ENCODE assay signal across 29 mouse cellular contexts in genomic region chr8:87620225-87620624, GRCm38 (mm10). TPM values are rescaled to one million over a fixed set of nuclear protein-coding genes. Genes with fewer than 3 reads are reported as not detected.
DNase-seq lines count a peak whose midpoint lies in the region; ATAC-seq and TF ChIP-seq lines count a peak whose summit lies in the region.
"Had no signal": no experiment of that assay in that cellular context is flagged by ENCODE, and none has a peak within 500 bp of the region (broad histone marks: within the 10 kb centered on the region; RNA-seq: fewer than 3 reads in every experiment).

No protein-coding gene starts in this region.

- TF ChIP-seq CTCF in hindbrain, postnatal 0 days (IDR thresholded peaks at IDR 0.05; ENCODE audit: low read depth): no peak

- intact Hi-C loops in left cerebral cortex, postnatal 4 days (cut with DNase I): no loop called here

- H3K4me1 ChIP-seq in hindbrain, postnatal 0 days (ENCODE audit: insufficient read depth, low read length): peaks cover 12% of the 10 kb centered on the region
- H3K4me1 ChIP-seq: forebrain, embryonic 13.5 days had no signal

- peak; percentile 79 for DNase-seq in left cerebral cortex, postnatal 4 days
- no peak for DNase-seq in left cerebral cortex, adult 8-10 months (ENCODE audit: low spot score in 2 of 2)
- DNase-seq in cerebellum, adult 11 months: peak; percentile 56
- DNase-seq in cerebellum, postnatal 10 days: peak; percentile 85 to 89
- peak; percentile 76 for DNase-seq in hindbrain, postnatal 0 days (ENCODE audit: low spot score)
- DNase-seq in right cerebral cortex, postnatal 14 days: no peak
- DNase-seq in spleen, postnatal 10 days (ENCODE audit: low spot score in 2 of 2): no peak
- DNase-seq: gastrocnemius, postnatal 25 days; heart, adult 2 months; heart, postnatal 36 days; kidney, adult 9 months; kidney, postnatal 4 days; spleen, adult 18-20 months; thymus, postnatal 4 days had no signal

- ATAC-seq in hindbrain, postnatal 0 days: peak; percentile 68; the same call in 1 of the 2 replicates
- ATAC-seq: forebrain, embryonic 13.5 days; intestine, embryonic 15.5 days had no signal

- H3K27me3 ChIP-seq in hindbrain, postnatal 0 days (ENCODE audit: insufficient read depth, low read length): no peaks in the 10 kb centered on the region
- H3K27me3 ChIP-seq: intestine, embryonic 15.5 days; neural tube, embryonic 12.5 days had no signal

- H3K4me2 ChIP-seq in hindbrain, postnatal 0 days (ENCODE audit: low read depth, low read length): no peak overlapping the region
- H3K4me2 ChIP-seq: forebrain, embryonic 13.5 days; intestine, embryonic 15.5 days; neural tube, embryonic 12.5 days had no signal

- no peaks in the 10 kb centered on the region for H3K9me3 ChIP-seq in hindbrain, postnatal 0 days (ENCODE audit: low read length)
- H3K9me3 ChIP-seq: forebrain, embryonic 13.5 days; intestine, embryonic 15.5 days; midbrain, embryonic 10.5 days; neural tube, embryonic 12.5 days had no signal

- H3K27ac ChIP-seq in hindbrain, postnatal 0 days: peak overlapping the region; percentile 62; the same call in 1 of the 2 replicates
- H3K27ac ChIP-seq: forebrain, embryonic 13.5 days; heart, adult 2 months; intestine, embryonic 15.5 days; liver, embryonic 14.5 days; macrophage; midbrain, embryonic 10.5 days; neural tube, embryonic 12.5 days had no signal

- H3K9ac ChIP-seq in hindbrain, postnatal 0 days (replicated peaks; ENCODE audit: low read length): no peak overlapping the region
- H3K9ac ChIP-seq: forebrain, embryonic 13.5 days; intestine, embryonic 15.5 days; liver, embryonic 14.5 days; neural tube, embryonic 12.5 days had no signal

- H3K36me3 ChIP-seq in hindbrain, postnatal 0 days (ENCODE audit: insufficient read depth, low read length): no peaks in the 10 kb centered on the region
- H3K36me3 ChIP-seq: intestine, embryonic 15.5 days; midbrain, embryonic 10.5 days; neural tube, embryonic 12.5 days had no signal

- 47% methylated on average over 6 of the region's 6 CpGs for WGBS in hindbrain, postnatal 0 days

- H3K4me3 ChIP-seq in hindbrain, postnatal 0 days (ENCODE audit: low read length): no peak overlapping the region
- H3K4me3 ChIP-seq: forebrain, embryonic 13.5 days; heart, adult 2 months; intestine, embryonic 15.5 days; midbrain, embryonic 10.5 days; neural tube, embryonic 12.5 days had no signal

RNA-seq across cellular contexts. Expression of gene 4933402J07Rik, which starts 56.6 kb away (rescaled TPM):
- not detected for total RNA-seq in left cerebral cortex, postnatal 4 days (2021)
- total RNA-seq in left cerebral cortex, adult 8-10 months (2022): not detected
- not detected in 2 replicates for total RNA-seq in hindbrain, postnatal 0 days (2014; rRNA removed)
- not detected in 2 replicates for polyA plus RNA-seq in hindbrain, postnatal 0 days (2015; fragmentation: Nextera tagmentation; extraction: Ambion mirVana)
- total RNA-seq: adrenal gland, adult 18-20 months; gastrocnemius, postnatal 25 days; heart, adult 2 months; heart, postnatal 36 days; layer of hippocampus, postnatal 14 days; left cerebral cortex, postnatal 10 days; monocyte, adult 5-6 weeks had no signal
- polyA plus RNA-seq: embryonic facial prominence, embryonic 11.5 days; forebrain, embryonic 13.5 days; heart, embryonic 14.5 days; intestine, embryonic 15.5 days; limb, embryonic 14.5 days; liver, embryonic 14.5 days; lung, embryonic 16.5 days; macrophage; midbrain, embryonic 10.5 days; neural tube, embryonic 12.5 days; stomach, embryonic 14.5 days had no signal

Comparison
In these comparisons a context has a peak if more than half of its experiments do, and no peak if none do; other contexts are left out.
1. DNase-seq: peak in left cerebral cortex, postnatal 4 days (single experiment), cerebellum, adult 11 months (single experiment), cerebellum, postnatal 10 days (2 of 2) and hindbrain, postnatal 0 days (single experiment); none in left cerebral cortex, adult 8-10 months (0 of 2), right cerebral cortex, postnatal 14 days (single experiment) and spleen, postnatal 10 days (0 of 2).